11 mouse cellular contexts compared by ENCODE assay signal in genomic region chr12:110674243-110674642, GRCm38 (mm10). TPM values are rescaled to one million over a fixed set of nuclear protein-coding genes. Genes with fewer than 3 reads are reported as not detected.
DNase-seq lines count a peak whose midpoint lies in the region; ATAC-seq and TF ChIP-seq lines count a peak whose summit lies in the region.
"Had no signal": no experiment of that assay in that cellular context is flagged by ENCODE, and none has a peak within 500 bp of the region (broad histone marks: within the 10 kb centered on the region; RNA-seq: fewer than 3 reads in every experiment).

No protein-coding gene starts in this region.

- TF ChIP-seq CTCF in lung, embryonic 14.5 days (IDR thresholded peaks at IDR 0.05; ENCODE audit: low read depth) = peak; percentile 65
- TF ChIP-seq CTCF in MEL (IDR thresholded peaks at IDR 0.05 in 2 of 3, conservative IDR thresholded peaks at IDR 0.05 in 1 of 3; ENCODE audit: control insufficient read depth in 1 of 3, insufficient read depth in 1 of 3, low read depth in 2 of 3, low read length in 3 of 3, poor library complexity in 1 of 3, severe bottlenecking in 1 of 3) = peak; percentile 69 to 97 (median 87)

- no peak for TF ChIP-seq EP300 in MEL (IDR thresholded peaks at IDR 0.05; ENCODE audit: low read depth in 1 of 2, low read length in 2 of 2)

- no peaks in the 10 kb centered on the region for H3K9me3 ChIP-seq in lung, embryonic 14.5 days (ENCODE audit: low read depth, low read length)
- H3K9me3 ChIP-seq in MEL (replicated peaks; ENCODE audit: insufficient read depth, low read length) = no peaks in the 10 kb centered on the region
- H3K9me3 ChIP-seq: midbrain, embryonic 15.5 days; stomach, embryonic 15.5 days had no signal

- H3K4me3 ChIP-seq in lung, embryonic 14.5 days (ENCODE audit: low read depth, low read length) = no peak overlapping the region
- no peak overlapping the region for H3K4me3 ChIP-seq in MEL (ENCODE audit: control insufficient read depth in 1 of 2, insufficient read depth in 1 of 2, low read depth in 2 of 2, low read length in 2 of 2)
- H3K4me3 ChIP-seq: midbrain, embryonic 15.5 days; stomach, embryonic 15.5 days had no signal

- ATAC-seq in lung, embryonic 14.5 days (ENCODE audit: insufficient read depth) = no peak
- ATAC-seq in megakaryocyte progenitor cell, adult 5-6 weeks (replicated peaks; ENCODE audit: poor library complexity) = peak; percentile 71
- ATAC-seq: midbrain, embryonic 15.5 days had no signal

- no peaks in the 10 kb centered on the region for H3K27me3 ChIP-seq in lung, embryonic 14.5 days (ENCODE audit: insufficient read depth, low read length)
- no peaks in the 10 kb centered on the region for H3K27me3 ChIP-seq in MEL (ENCODE audit: control insufficient read depth in 1 of 2, insufficient read depth in 2 of 2, low read length in 2 of 2)
- H3K27me3 ChIP-seq: midbrain, embryonic 15.5 days; stomach, embryonic 15.5 days had no signal

- no peaks in the 10 kb centered on the region for H3K4me1 ChIP-seq in lung, embryonic 14.5 days (ENCODE audit: insufficient read depth)
- no peaks in the 10 kb centered on the region for H3K4me1 ChIP-seq in MEL (ENCODE audit: control insufficient read depth in 1 of 2, insufficient read depth in 2 of 2, low read length in 2 of 2)
- H3K4me1 ChIP-seq: midbrain, embryonic 15.5 days; stomach, embryonic 15.5 days had no signal

- no peak overlapping the region for H3K4me2 ChIP-seq in lung, embryonic 14.5 days
- H3K4me2 ChIP-seq: midbrain, embryonic 15.5 days; stomach, embryonic 15.5 days had no signal

- H3K36me3 ChIP-seq in lung, embryonic 14.5 days (ENCODE audit: insufficient read depth) = peaks cover 8% of the 10 kb centered on the region; the same call in 1 of the 2 replicates
- no peaks in the 10 kb centered on the region for H3K36me3 ChIP-seq in MEL (ENCODE audit: control insufficient read depth in 1 of 2, insufficient read depth in 2 of 2, low read length in 2 of 2)
- H3K36me3 ChIP-seq: stomach, embryonic 15.5 days had no signal

- peak; percentile 84 for TF ChIP-seq RAD21 in MEL (IDR thresholded peaks at IDR 0.05; ENCODE audit: low read depth, low read length)

- WGBS in lung, embryonic 14.5 days = 49% methylated on average over 5 of the region's 5 CpGs

- H3K9ac ChIP-seq in lung, embryonic 14.5 days = no peak overlapping the region
- H3K9ac ChIP-seq in MEL (ENCODE audit: control insufficient read depth, low read depth, low read length, poor library complexity, severe bottlenecking) = no peak overlapping the region
- H3K9ac ChIP-seq: midbrain, embryonic 15.5 days; stomach, embryonic 15.5 days had no signal

- no peak for TF ChIP-seq POLR2A in MEL (IDR thresholded peaks at IDR 0.05; ENCODE audit: control insufficient read depth in 1 of 2, insufficient read depth in 1 of 2, low read depth in 1 of 2, low read length in 2 of 2, poor library complexity in 1 of 2)

- H3K79me2 ChIP-seq in MEL (ENCODE audit: control insufficient read depth, insufficient read depth, low read length, poor library complexity) = no peaks in the 10 kb centered on the region

- DNase-seq in embryo, embryonic 10 days (ENCODE audit: low spot score) = peak; percentile 33
- DNase-seq in embryo, embryonic 9.5 days (ENCODE audit: extremely low spot score) = no peak
- DNase-seq in lung, embryonic 14.5 days = peak; percentile 64
- no peak for DNase-seq in lung, postnatal 10 days
- DNase-seq in MEL (ENCODE audit: low read depth, low spot score) = peak; percentile 82
- no peak for DNase-seq in frontal cortex, adult 2 months (ENCODE audit: extremely low spot score in 1 of 2, low spot score in 1 of 2)
- no peak for DNase-seq in right cerebral cortex, adult 2 months (ENCODE audit: low spot score in 2 of 2)
- DNase-seq: gastrocnemius, postnatal 25 days had no signal

- no peak overlapping the region for H3K27ac ChIP-seq in lung, embryonic 14.5 days (ENCODE audit: low read depth)
- H3K27ac ChIP-seq in MEL (ENCODE audit: control insufficient read depth, low read depth, low read length) = no peak overlapping the region
- H3K27ac ChIP-seq: midbrain, embryonic 15.5 days; stomach, embryonic 15.5 days had no signal

TF ChIP-seq in MEL, 35 proteins besides CTCF, POLR2A, EP300 and RAD21:
- TF ChIP-seq USF1 (IDR thresholded peaks at IDR 0.05; ENCODE audit: low read depth, low read length) (peak; percentile 59; the same call in 1 of the 2 replicates), NELFE (IDR thresholded peaks at IDR 0.05; ENCODE audit: low read depth, low read length) (no peak), CHD2 (IDR thresholded peaks at IDR 0.05; ENCODE audit: low read length) (no peak), ZNF384 (IDR thresholded peaks at IDR 0.05; ENCODE audit: low read depth, low read length) (peak; percentile 66; the same call in 1 of the 2 replicates), SIN3A (IDR thresholded peaks at IDR 0.05; ENCODE audit: low read length) (peak; percentile 38; the same call in 1 of the 2 replicates), MAZ (IDR thresholded peaks at IDR 0.05; ENCODE audit: low read depth, low read length) (no peak), TBP (IDR thresholded peaks at IDR 0.05; ENCODE audit: low read depth, low read length) (0 out of 2 replicates have a peak, but pooled peaks have one; percentile 27), SMC3 (IDR thresholded peaks at IDR 0.05; ENCODE audit: low read depth, low read length) (peak; percentile 92), MYC (IDR thresholded peaks at IDR 0.05; ENCODE audit: low read depth, low read length) (peak; percentile 76), ZC3H11A (IDR thresholded peaks at IDR 0.05; ENCODE audit: low read depth, low read length) (peak; percentile 78)

RNA-seq across cellular contexts. Expression of gene 1700001K19Rik, which starts 8.2 kb away (rescaled TPM):
- 0.34 TPM in 1 of 2 replicates, not detected in the other for polyA plus RNA-seq in lung, embryonic 14.5 days (2014; fragmentation: Nextera tagmentation; extraction: Ambion mirVana)
- total RNA-seq in MEL (2012; rRNA removed) = not detected in 2 replicates
- polyA plus RNA-seq in MEL (2012; ENCODE audit: insufficient read depth in 1 of 2, insufficient read length in 2 of 2, low read depth in 1 of 2, low replicate concordance in 2 of 2, missing spikeins in 1 of 2) = under 1 TPM in 1 of 2 experiments, not detected in 1; 0.29 TPM
- not detected in 2 replicates for total RNA-seq in megakaryocyte progenitor cell, adult 5-6 weeks (2015)
- total RNA-seq in megakaryocyte progenitor cell, adult 5-6 weeks (2017) = not detected in 2 replicates
- polyA plus RNA-seq in frontal cortex, adult 2 months (2012; rRNA removed) = not detected in 2 replicates
- total RNA-seq: gastrocnemius, postnatal 25 days had no signal
- polyA plus RNA-seq: midbrain, embryonic 15.5 days; stomach, embryonic 15.5 days had no signal

RNA-seq across cellular contexts. Expression of gene Hsp90aa1, which starts 28.3 kb away (rescaled TPM):
- polyA plus RNA-seq in lung, embryonic 14.5 days (2014; fragmentation: Nextera tagmentation; extraction: Ambion mirVana) = 829 and 905 TPM in 2 replicates
- 1,509 and 1,517 TPM in 2 replicates for total RNA-seq in MEL (2012; rRNA removed)
- 1,000 to 10,000 TPM in 1 of 2 experiments, 100 to 1,000 TPM in 1; 913 to 1,471 TPM for polyA plus RNA-seq in MEL (2012; ENCODE audit: insufficient read depth in 1 of 2, insufficient read length in 2 of 2, low read depth in 1 of 2, low replicate concordance in 2 of 2, missing spikeins in 1 of 2)
- total RNA-seq in megakaryocyte progenitor cell, adult 5-6 weeks (2015) = 1,320 and 1,329 TPM in 2 replicates
- 1,319 and 1,619 TPM in 2 replicates for total RNA-seq in megakaryocyte progenitor cell, adult 5-6 weeks (2017)
- polyA plus RNA-seq in frontal cortex, adult 2 months (2012; rRNA removed) = 470 and 567 TPM in 2 replicates

Comparison
In these comparisons a context has a peak if more than half of its experiments do, and no peak if none do; other contexts are left out.
1. DNase-seq: peak in embryo, embryonic 10 days (single experiment), lung, embryonic 14.5 days (single experiment) and MEL (single experiment); none in embryo, embryonic 9.5 days (single experiment), lung, postnatal 10 days (single experiment), frontal cortex, adult 2 months (0 of 2) and right cerebral cortex, adult 2 months (0 of 2).